Comparison of ENCODE assay signal across 9 mouse cellular contexts in genomic region chr10:125996989-125997388, GRCm38 (mm10). TPM values are rescaled to one million over a fixed set of nuclear protein-coding genes. Genes with fewer than 3 reads are reported as not detected.
DNase-seq lines count a peak whose midpoint lies in the region; ATAC-seq lines count a peak whose summit lies in the region.
"Had no signal": no experiment of that assay in that cellular context is flagged by ENCODE, and none has a peak within 500 bp of the region (broad histone marks: within the 10 kb centered on the region; RNA-seq: fewer than 3 reads in every experiment).

No protein-coding gene starts in this region.

- H3K36me3 ChIP-seq in hindbrain, embryonic 11.5 days (ENCODE audit: control insufficient read depth, insufficient read depth, low read length): no peaks in the 10 kb centered on the region
- peaks cover 69% of the 10 kb centered on the region for H3K36me3 ChIP-seq in hindbrain, embryonic 10.5 days
- H3K36me3 ChIP-seq in forebrain, embryonic 16.5 days (ENCODE audit: control insufficient read depth, insufficient read depth): no peaks in the 10 kb centered on the region
- no peaks in the 10 kb centered on the region for H3K36me3 ChIP-seq in midbrain, embryonic 13.5 days

- WGBS in hindbrain, embryonic 11.5 days: 47% methylated on average over 9 of the region's 9 CpGs
- 44% methylated on average over 9 of the region's 9 CpGs for WGBS in hindbrain, embryonic 10.5 days
- 13% methylated on average over 9 of the region's 9 CpGs for WGBS in forebrain, embryonic 16.5 days
- 20% methylated on average over 9 of the region's 9 CpGs for WGBS in midbrain, embryonic 13.5 days

- ATAC-seq in hindbrain, embryonic 11.5 days (ENCODE audit: low FRiP score): peak; percentile 63
- ATAC-seq in forebrain, embryonic 16.5 days: peak; percentile 88
- ATAC-seq in midbrain, embryonic 13.5 days: peak; percentile 77

- no peaks in the 10 kb centered on the region for H3K9me3 ChIP-seq in hindbrain, embryonic 11.5 days (ENCODE audit: control insufficient read depth, low read length)
- H3K9me3 ChIP-seq in hindbrain, embryonic 10.5 days: no peaks in the 10 kb centered on the region
- no peaks in the 10 kb centered on the region for H3K9me3 ChIP-seq in forebrain, embryonic 16.5 days (ENCODE audit: control insufficient read depth, low read length)
- no peaks in the 10 kb centered on the region for H3K9me3 ChIP-seq in midbrain, embryonic 13.5 days

- H3K9ac ChIP-seq in hindbrain, embryonic 11.5 days (ENCODE audit: low read depth, low read length): no peak overlapping the region
- no peak overlapping the region for H3K9ac ChIP-seq in forebrain, embryonic 16.5 days (replicated peaks; ENCODE audit: low read depth, low read length)
- no peak overlapping the region for H3K9ac ChIP-seq in midbrain, embryonic 13.5 days (replicated peaks)

- DNase-seq in hindbrain, embryonic 11.5 days (ENCODE audit: low spot score): no peak
- no peak for DNase-seq in hindbrain, embryonic 10.5 days (ENCODE audit: low spot score)
- DNase-seq in cerebellum, adult 11-12 months: peak; percentile 11
- DNase-seq in gastrocnemius, postnatal 25 days: no peak
- DNase-seq in adrenal gland, postnatal 25 days: no peak
- DNase-seq in B cell, adult 2 months: no peak
- DNase-seq: lung, postnatal 4 days had no signal

- no peak overlapping the region for H3K4me2 ChIP-seq in hindbrain, embryonic 11.5 days (replicated peaks; ENCODE audit: low read depth, low read length)
- no peak overlapping the region for H3K4me2 ChIP-seq in forebrain, embryonic 16.5 days (ENCODE audit: low read length)
- no peak overlapping the region for H3K4me2 ChIP-seq in midbrain, embryonic 13.5 days (replicated peaks)

- no peaks in the 10 kb centered on the region for H3K27me3 ChIP-seq in hindbrain, embryonic 11.5 days (ENCODE audit: control insufficient read depth, insufficient read depth, low read length)
- H3K27me3 ChIP-seq in hindbrain, embryonic 10.5 days (ENCODE audit: insufficient read depth, poor library complexity, severe bottlenecking): no peaks in the 10 kb centered on the region
- peaks cover 13% of the 10 kb centered on the region for H3K27me3 ChIP-seq in forebrain, embryonic 16.5 days (replicated peaks; ENCODE audit: control insufficient read depth, insufficient read depth, low read length)
- H3K27me3 ChIP-seq in midbrain, embryonic 13.5 days: no peaks in the 10 kb centered on the region

- H3K4me3 ChIP-seq in hindbrain, embryonic 11.5 days (ENCODE audit: low read depth, low read length): no peak overlapping the region
- H3K4me3 ChIP-seq in hindbrain, embryonic 10.5 days: no peak overlapping the region
- no peak overlapping the region for H3K4me3 ChIP-seq in forebrain, embryonic 16.5 days (replicated peaks; ENCODE audit: low read length)
- no peak overlapping the region for H3K4me3 ChIP-seq in midbrain, embryonic 13.5 days (replicated peaks)

- H3K4me1 ChIP-seq in hindbrain, embryonic 11.5 days (replicated peaks; ENCODE audit: control insufficient read depth, insufficient read depth, low read length): no peaks in the 10 kb centered on the region
- peaks cover 4% of the 10 kb centered on the region; the same call in 1 of the 2 replicates for H3K4me1 ChIP-seq in hindbrain, embryonic 10.5 days (replicated peaks)
- peaks cover 10% of the 10 kb centered on the region; the same call in 1 of the 2 replicates for H3K4me1 ChIP-seq in forebrain, embryonic 16.5 days (replicated peaks; ENCODE audit: control insufficient read depth, insufficient read depth, low read length)
- H3K4me1 ChIP-seq in midbrain, embryonic 13.5 days (replicated peaks): peaks cover 18% of the 10 kb centered on the region

- H3K27ac ChIP-seq in hindbrain, embryonic 11.5 days (ENCODE audit: low read depth, low read length): no peak overlapping the region
- H3K27ac ChIP-seq in hindbrain, embryonic 10.5 days: no peak overlapping the region
- no peak overlapping the region for H3K27ac ChIP-seq in forebrain, embryonic 16.5 days (ENCODE audit: low read length)
- H3K27ac ChIP-seq in midbrain, embryonic 13.5 days: no peak overlapping the region

RNA-seq across cellular contexts. Expression of gene Lrig3, which starts 31.0 kb away (rescaled TPM):
- polyA plus RNA-seq in hindbrain, embryonic 11.5 days (2014; fragmentation: Nextera tagmentation; extraction: Ambion mirVana): 14.1 and 18.8 TPM in 2 replicates
- polyA plus RNA-seq in hindbrain, embryonic 10.5 days (2016; fragmentation: Nextera tagmentation; extraction: Ambion mirVana): 14.3 and 15.1 TPM in 2 replicates
- 2.1 and 2.6 TPM in 2 replicates for polyA plus RNA-seq in forebrain, embryonic 16.5 days (2015; fragmentation: Nextera tagmentation; extraction: Ambion mirVana)
- 3.6 and 4.0 TPM in 2 replicates for polyA plus RNA-seq in midbrain, embryonic 13.5 days (2015; fragmentation: Nextera tagmentation; extraction: Ambion mirVana)
- 1 to 10 TPM; 3.5 to 5.5 TPM for total RNA-seq in gastrocnemius, postnatal 25 days (2021)
- total RNA-seq in adrenal gland, postnatal 25 days (2021): 4.0 and 7.2 TPM in 2 replicates
